Mouse (Mus musculus): ENCODE data around the gene Ccl5. TPM values are rescaled to one million over a fixed set of nuclear protein-coding genes. Genes with fewer than 3 reads are reported as not detected.

The Ccl5 gene
- total and polyA plus RNA-seq, 2 experiments from 2014 or later, result 1.1 TPM; not detected in 1

GRCm38 (mm10) chr11:83522075-83522474 lies 8.2 kb downstream of the Ccl5 start, which contains the start of gene Heatr9:
Gene Heatr9, minus strand, starts transcription at chr11:83522175.
- Histone ChIP-seq H3K36me3 (ENCODE audit: insufficient read depth) (no peaks in the 10 kb centered on the region), H3K27ac (ENCODE audit: low read depth, low read length) (no peak within 1 kb of the TSS), H3K27me3 (ENCODE audit: insufficient read depth, low read length) (no peaks in the 10 kb centered on the region), H3K4me2 (ENCODE audit: low read depth) (no peak within 1 kb of the TSS), H3K9ac (no peak within 1 kb of the TSS), H3K4me1 (ENCODE audit: insufficient read depth) (no peaks in the 10 kb centered on the region), H3K4me3 (ENCODE audit: low read depth, low read length) (no peak within 1 kb of the TSS), H3K9me3 (ENCODE audit: low read length) (no peaks in the 10 kb centered on the region)
- 90% methylated on average over 3 of the region's 3 CpGs for WGBS
- TF ChIP-seq CTCF (IDR thresholded peaks at IDR 0.05; ENCODE audit: low read depth), result no peak
- no peak for ATAC-seq
- DNase-seq, result no peak

GRCm38 (mm10) chr11:83518371-83518770 lies 11.9 kb downstream of the Ccl5 start:
- Histone ChIP-seq H3K36me3 (ENCODE audit: insufficient read depth) (0 out of 2 replicates have a peak, but pooled peaks cover 6% of the 10 kb centered on the region), H3K9me3 (ENCODE audit: low read length) (no peaks in the 10 kb centered on the region), H3K4me1 (ENCODE audit: insufficient read depth) (no peaks in the 10 kb centered on the region), H3K27me3 (ENCODE audit: insufficient read depth, low read length) (no peaks in the 10 kb centered on the region), H3K4me3 (ENCODE audit: low read depth, low read length) (no peak overlapping the region), H3K4me2 (ENCODE audit: low read depth) (no peak overlapping the region), H3K27ac (ENCODE audit: low read depth, low read length) (no peak overlapping the region), H3K9ac (no peak overlapping the region)
- 81% methylated on average over 6 of the region's 6 CpGs for WGBS
- no peak for TF ChIP-seq CTCF (IDR thresholded peaks at IDR 0.05; ENCODE audit: low read depth)
- DNase-seq (no peak), ATAC-seq (no peak)

- Histone ChIP-seq H3K9me3 (ENCODE audit: low read length) (no peaks in the 10 kb centered on the region), H3K27me3 (ENCODE audit: insufficient read depth, low read length) (no peaks in the 10 kb centered on the region), H3K4me2 (ENCODE audit: low read depth) (no peak overlapping the region), H3K4me3 (ENCODE audit: low read depth, low read length) (no peak overlapping the region), H3K4me1 (ENCODE audit: insufficient read depth) (no peaks in the 10 kb centered on the region), H3K27ac (ENCODE audit: low read depth, low read length) (no peak overlapping the region), H3K9ac (no peak overlapping the region), H3K36me3 (ENCODE audit: insufficient read depth) (0 out of 2 replicates have a peak, but pooled peaks cover 6% of the 10 kb centered on the region)
- no peak for TF ChIP-seq CTCF (IDR thresholded peaks at IDR 0.05; ENCODE audit: low read depth)
- no peak for DNase-seq
- no peak for ATAC-seq
Measured at GRCm38 (mm10) chr11:83517153-83517552, 13.2 kb downstream of the Ccl5 start.

GRCm38 (mm10) chr11:83509521-83509920 lies 20.8 kb downstream of the Ccl5 start:
- H3K27me3 ChIP-seq (ENCODE audit: insufficient read depth, low read length), result no peaks in the 10 kb centered on the region

GRCm38 (mm10) chr11:83504308-83504707 lies 26.0 kb downstream of the Ccl5 start:
- ATAC-seq (no peak), DNase-seq (no peak)
- peaks cover 45% of the 10 kb centered on the region for H3K36me3 ChIP-seq (ENCODE audit: insufficient read depth)
- H3K4me2 ChIP-seq (ENCODE audit: low read depth), result no peak overlapping the region
- H3K9me3 ChIP-seq (ENCODE audit: low read length), result no peaks in the 10 kb centered on the region
- H3K9ac ChIP-seq, result no peak overlapping the region
- H3K27me3 ChIP-seq (ENCODE audit: insufficient read depth, low read length), result no peaks in the 10 kb centered on the region
- TF ChIP-seq CTCF (IDR thresholded peaks at IDR 0.05; ENCODE audit: low read depth), result no peak
- H3K27ac ChIP-seq (ENCODE audit: low read depth, low read length), result no peak overlapping the region
- H3K4me1 ChIP-seq (ENCODE audit: insufficient read depth), result no peaks in the 10 kb centered on the region
- WGBS, result 95% methylated on average over 5 of the region's 5 CpGs
- H3K4me3 ChIP-seq (ENCODE audit: low read depth, low read length), result no peak overlapping the region

More at GRCm38 (mm10) chr11:83509521-83509920, 20.8 kb downstream of the Ccl5 start:
- no peak for ATAC-seq
- TF ChIP-seq CTCF (IDR thresholded peaks at IDR 0.05; ENCODE audit: low read depth), result no peak
- DNase-seq, result no peak
- H3K4me3 ChIP-seq (ENCODE audit: low read depth, low read length), result no peak overlapping the region
- no peak overlapping the region for H3K9ac ChIP-seq
- no peak overlapping the region for H3K27ac ChIP-seq (ENCODE audit: low read depth, low read length)
- no peak overlapping the region for H3K4me2 ChIP-seq (ENCODE audit: low read depth)
- peaks cover 20% of the 10 kb centered on the region for H3K36me3 ChIP-seq (ENCODE audit: insufficient read depth)
- H3K9me3 ChIP-seq (ENCODE audit: low read length), result no peaks in the 10 kb centered on the region
- no peaks in the 10 kb centered on the region for H3K4me1 ChIP-seq (ENCODE audit: insufficient read depth)

GRCm38 (mm10) chr11:83495571-83495970 lies 34.7 kb downstream of the Ccl5 start:
- WGBS, result 48% methylated on average over 2 of the region's 2 CpGs
- no peak for ATAC-seq

GRCm38 (mm10) chr11:83491488-83491887 lies 38.8 kb downstream of the Ccl5 start:
- H3K4me2 ChIP-seq (ENCODE audit: low read depth), result no peak overlapping the region

More at GRCm38 (mm10) chr11:83495571-83495970, 34.7 kb downstream of the Ccl5 start:
- Histone ChIP-seq H3K4me2 (ENCODE audit: low read depth) (no peak overlapping the region), H3K36me3 (ENCODE audit: insufficient read depth) (peaks cover 7% of the 10 kb centered on the region; the same call in 1 of the 2 replicates), H3K27me3 (ENCODE audit: insufficient read depth, low read length) (no peaks in the 10 kb centered on the region), H3K27ac (ENCODE audit: low read depth, low read length) (no peak overlapping the region), H3K4me3 (ENCODE audit: low read depth, low read length) (no peak overlapping the region), H3K4me1 (ENCODE audit: insufficient read depth) (no peaks in the 10 kb centered on the region), H3K9ac (no peak overlapping the region), H3K9me3 (ENCODE audit: low read length) (no peaks in the 10 kb centered on the region)
- no peak for DNase-seq
- TF ChIP-seq CTCF (IDR thresholded peaks at IDR 0.05; ENCODE audit: low read depth), result no peak

More at GRCm38 (mm10) chr11:83491488-83491887, 38.8 kb downstream of the Ccl5 start:
- Histone ChIP-seq H3K4me3 (ENCODE audit: low read depth, low read length) (no peak overlapping the region), H3K27ac (ENCODE audit: low read depth, low read length) (no peak overlapping the region), H3K9ac (no peak overlapping the region), H3K9me3 (ENCODE audit: low read length) (no peaks in the 10 kb centered on the region), H3K4me1 (ENCODE audit: insufficient read depth) (no peaks in the 10 kb centered on the region), H3K36me3 (ENCODE audit: insufficient read depth) (peaks cover 8% of the 10 kb centered on the region; the same call in 1 of the 2 replicates), H3K27me3 (ENCODE audit: insufficient read depth, low read length) (no peaks in the 10 kb centered on the region)
- no peak for DNase-seq
- TF ChIP-seq CTCF (IDR thresholded peaks at IDR 0.05; ENCODE audit: low read depth), result peak; percentile 30; the same call in 1 of the 2 replicates
- 91% methylated on average over 4 of the region's 4 CpGs for WGBS
- no peak for ATAC-seq

Other genes starting within 250 kb of the Ccl5 start
- gene Slfn14, start 243.8 kb downstream of the Ccl5 start, total RNA-seq (2014; rRNA removed), result not detected in 2 replicates
- not detected in 2 replicates for gene Slfn14, start 243.8 kb downstream of the Ccl5 start, polyA plus RNA-seq (2015; fragmentation: Nextera tagmentation; extraction: Ambion mirVana)
- gene Ap2b1, start 231.5 kb downstream of the Ccl5 start, total RNA-seq (2014; rRNA removed), result 200 and 230 TPM in 2 replicates
- 76.4 and 110 TPM in 2 replicates for gene Ap2b1, start 231.5 kb downstream of the Ccl5 start, polyA plus RNA-seq (2015; fragmentation: Nextera tagmentation; extraction: Ambion mirVana)
- 8.8 and 12.8 TPM in 2 replicates for gene Pex12, start 227.9 kb downstream of the Ccl5 start, total RNA-seq (2014; rRNA removed)
- 14.6 and 16.2 TPM in 2 replicates for gene Pex12, start 227.9 kb downstream of the Ccl5 start, polyA plus RNA-seq (2015; fragmentation: Nextera tagmentation; extraction: Ambion mirVana)
- gene Rasl10b, start 121.4 kb downstream of the Ccl5 start, total RNA-seq (2014; rRNA removed), result 99.0 and 107 TPM in 2 replicates
- gene Rasl10b, start 121.4 kb downstream of the Ccl5 start, polyA plus RNA-seq (2015; fragmentation: Nextera tagmentation; extraction: Ambion mirVana), result 38.4 and 38.6 TPM in 2 replicates
- gene Gas2l2, start 101.1 kb downstream of the Ccl5 start, total RNA-seq (2014; rRNA removed), result 1.2 and 1.3 TPM in 2 replicates
- 0.50 and 0.98 TPM in 2 replicates for gene Gas2l2, start 101.1 kb downstream of the Ccl5 start, polyA plus RNA-seq (2015; fragmentation: Nextera tagmentation; extraction: Ambion mirVana)
- 0.24 and 0.77 TPM in 2 replicates for gene 1700020L24Rik, start 92.8 kb downstream of the Ccl5 start, total RNA-seq (2014; rRNA removed)
- 0.40 and 0.63 TPM in 2 replicates for gene 1700020L24Rik, start 92.8 kb downstream of the Ccl5 start, polyA plus RNA-seq (2015; fragmentation: Nextera tagmentation; extraction: Ambion mirVana)
- gene Mmp28, start 67.4 kb downstream of the Ccl5 start, total RNA-seq (2014; rRNA removed), result 2.5 and 5.6 TPM in 2 replicates
- 0.97 and 1.1 TPM in 2 replicates for gene Mmp28, start 67.4 kb downstream of the Ccl5 start, polyA plus RNA-seq (2015; fragmentation: Nextera tagmentation; extraction: Ambion mirVana)
- 16.5 and 27.8 TPM in 2 replicates for gene Taf15, start 57.4 kb downstream of the Ccl5 start, total RNA-seq (2014; rRNA removed)
- gene Taf15, start 57.4 kb downstream of the Ccl5 start, polyA plus RNA-seq (2015; fragmentation: Nextera tagmentation; extraction: Ambion mirVana), result 4.2 and 10.5 TPM in 2 replicates
- not detected in 2 replicates for gene Heatr9, start 8.3 kb downstream of the Ccl5 start, total RNA-seq (2014; rRNA removed)
- not detected in 2 replicates for gene Heatr9, start 8.3 kb downstream of the Ccl5 start, polyA plus RNA-seq (2015; fragmentation: Nextera tagmentation; extraction: Ambion mirVana)
- gene Ccl9, start 48.1 kb upstream of the Ccl5 start, total RNA-seq (2014; rRNA removed), result 1.2 and 1.8 TPM in 2 replicates
- gene Ccl9, start 48.1 kb upstream of the Ccl5 start, polyA plus RNA-seq (2015; fragmentation: Nextera tagmentation; extraction: Ambion mirVana), result 2.5 and 3.4 TPM in 2 replicates
- 0.77 and 5.0 TPM in 2 replicates for gene Ccl6, start 62.6 kb upstream of the Ccl5 start, total RNA-seq (2014; rRNA removed)
- gene Ccl6, start 62.6 kb upstream of the Ccl5 start, polyA plus RNA-seq (2015; fragmentation: Nextera tagmentation; extraction: Ambion mirVana), result 3.5 and 3.7 TPM in 2 replicates
- not detected in 2 replicates for gene Rpl9-ps1, start 115.1 kb upstream of the Ccl5 start, total RNA-seq (2014; rRNA removed)
- not detected in 2 replicates for gene Rpl9-ps1, start 115.1 kb upstream of the Ccl5 start, polyA plus RNA-seq (2015; fragmentation: Nextera tagmentation; extraction: Ambion mirVana)
- gene Ccl3, start 118.8 kb upstream of the Ccl5 start, total RNA-seq (2014; rRNA removed), result 0.62 and 1.6 TPM in 2 replicates
- gene Ccl3, start 118.8 kb upstream of the Ccl5 start, polyA plus RNA-seq (2015; fragmentation: Nextera tagmentation; extraction: Ambion mirVana), result 1.0 and 1.9 TPM in 2 replicates
- not detected in 2 replicates for gene Ccl4, start 132.1 kb upstream of the Ccl5 start, total RNA-seq (2014; rRNA removed)
- 0.58 and 1.1 TPM in 2 replicates for gene Ccl4, start 132.1 kb upstream of the Ccl5 start, polyA plus RNA-seq (2015; fragmentation: Nextera tagmentation; extraction: Ambion mirVana)
- gene Wfdc17, start 173.5 kb upstream of the Ccl5 start, total RNA-seq (2014; rRNA removed), result not detected in 2 replicates
- gene Wfdc17, start 173.5 kb upstream of the Ccl5 start, polyA plus RNA-seq (2015; fragmentation: Nextera tagmentation; extraction: Ambion mirVana), result 0.69 TPM in 1 of 2 replicates, not detected in the other
- gene Wfdc18, start 178.5 kb upstream of the Ccl5 start, total RNA-seq (2014; rRNA removed), result not detected in 2 replicates
- gene Wfdc18, start 178.5 kb upstream of the Ccl5 start, polyA plus RNA-seq (2015; fragmentation: Nextera tagmentation; extraction: Ambion mirVana), result 1.2 and 2.4 TPM in 2 replicates
- not detected in 2 replicates for gene Wfdc21, start 216.4 kb upstream of the Ccl5 start, total RNA-seq (2014; rRNA removed)
- gene Wfdc21, start 216.4 kb upstream of the Ccl5 start, polyA plus RNA-seq (2015; fragmentation: Nextera tagmentation; extraction: Ambion mirVana), result 0.89 TPM in 1 of 2 replicates, not detected in the other
- gene Heatr6, start 223.2 kb upstream of the Ccl5 start, total RNA-seq (2014; rRNA removed), result 27.6 and 29.5 TPM in 2 replicates
- 14.0 and 22.2 TPM in 2 replicates for gene Heatr6, start 223.2 kb upstream of the Ccl5 start, polyA plus RNA-seq (2015; fragmentation: Nextera tagmentation; extraction: Ambion mirVana)